Mouse (Mus musculus): ENCODE results near the gene Psmd14. TPM values are rescaled to one million over a fixed set of nuclear protein-coding genes. Genes with fewer than 3 reads are reported as not detected.

Psmd14 gene
- total RNA-seq, 2 experiments from 2014 or later, result 96.3 to 110 TPM

- H3K27ac ChIP-seq, result peak overlapping the region; percentile 87
- DNase-seq (ENCODE audit: extremely low spot score in 1 of 2, low spot score in 2 of 2), result peak; percentile 35 to 57
- peak overlapping the region; percentile 34 for H3K4me3 ChIP-seq
- intact Hi-C loops (cut with DNase I), result loop anchor here (2.0 to 5.0 kb wide), 3 partner anchors 642 to 814 kb away; no protein-coding TSS in a partner anchor
- TF ChIP-seq CTCF (IDR thresholded peaks at IDR 0.05), result peak; percentile 59
Measured at GRCm38 (mm10) chr2:61814548-61815473, 103.3 kb downstream of the Psmd14 start.

- peak; percentile 45 to 61 for DNase-seq (ENCODE audit: extremely low spot score in 1 of 2, low spot score in 2 of 2)
- peak overlapping the region; percentile 35 for H3K4me3 ChIP-seq
- TF ChIP-seq CTCF (IDR thresholded peaks at IDR 0.05), result no peak
- H3K27ac ChIP-seq, result peak overlapping the region; percentile 84
- intact Hi-C loops (cut with DNase I), result loop anchor here (2.0 kb wide), 2 partner anchors 479 to 813 kb away; no protein-coding TSS in a partner anchor
Measured at GRCm38 (mm10) chr2:61815583-61816313, 104.3 kb downstream of the Psmd14 start.

- DNase-seq (ENCODE audit: extremely low spot score in 1 of 2, low spot score in 2 of 2), result no peak
- Histone ChIP-seq H3K27ac (peak overlapping the region; percentile 58), H3K4me3 (no peak overlapping the region)
- no peak for TF ChIP-seq CTCF (IDR thresholded peaks at IDR 0.05)
- intact Hi-C loops (cut with DNase I), result loop anchor here (2.0 kb wide), 1 partner anchor 149 kb away; no protein-coding TSS in a partner anchor
Measured at GRCm38 (mm10) chr2:61818197-61818596, 106.7 kb downstream of the Psmd14 start.

GRCm38 (mm10) chr2:61820203-61820602, 108.7 kb downstream of the Psmd14 start:
- no peak for DNase-seq (ENCODE audit: extremely low spot score in 1 of 2, low spot score in 2 of 2)
- intact Hi-C loops (cut with DNase I), result no loop called here
- no peak for TF ChIP-seq CTCF (IDR thresholded peaks at IDR 0.05)
- no peak overlapping the region for H3K27ac ChIP-seq
- no peak overlapping the region for H3K4me3 ChIP-seq

GRCm38 (mm10) chr2:61823426-61824140, 112.1 kb downstream of the Psmd14 start:
- H3K4me3 ChIP-seq, result no peak overlapping the region
- intact Hi-C loops (cut with DNase I), result no loop called here
- DNase-seq (ENCODE audit: extremely low spot score in 1 of 2, low spot score in 2 of 2), result no peak
- no peak for TF ChIP-seq CTCF (IDR thresholded peaks at IDR 0.05)
- no peak overlapping the region for H3K27ac ChIP-seq

GRCm38 (mm10) chr2:61837243-61837806, 125.8 kb downstream of the Psmd14 start:
- H3K27ac ChIP-seq, result no peak overlapping the region
- TF ChIP-seq CTCF (IDR thresholded peaks at IDR 0.05), result no peak
- intact Hi-C loops (cut with DNase I), result no loop called here
- DNase-seq (ENCODE audit: extremely low spot score in 1 of 2, low spot score in 2 of 2), result no peak
- H3K4me3 ChIP-seq, result no peak overlapping the region

Small RNA genes lying within 50 kb of the gene (microRNA-seq; reads per million reads assigned to microRNA genes)
- 0 reads per million in 2 experiments for gene Gm22403

Other genes with a start within 250 kb of the Psmd14 start
- 10 to 100 TPM; 26.2 to 32.1 TPM for gene Tank, start 133.1 kb upstream of the Psmd14 start, total RNA-seq (2021)
- 100 to 1,000 TPM; 116 to 131 TPM for gene Tbr1, start 91.2 kb downstream of the Psmd14 start, total RNA-seq (2021)

Data from left cerebral cortex, adult 2 months (tissue).